Mouse (Mus musculus) natural killer cell, adult 2 months (primary cell): ENCODE results near the gene Camta2.

ENCODE experiments used
- DNase-seq, 2 experiments: peaks; one replicate each; pipeline ENCODE4 v3.0.0; 2022; ENCODE audit warnings: low spot score in 2 of 2

Camta2 gene

DNA sequence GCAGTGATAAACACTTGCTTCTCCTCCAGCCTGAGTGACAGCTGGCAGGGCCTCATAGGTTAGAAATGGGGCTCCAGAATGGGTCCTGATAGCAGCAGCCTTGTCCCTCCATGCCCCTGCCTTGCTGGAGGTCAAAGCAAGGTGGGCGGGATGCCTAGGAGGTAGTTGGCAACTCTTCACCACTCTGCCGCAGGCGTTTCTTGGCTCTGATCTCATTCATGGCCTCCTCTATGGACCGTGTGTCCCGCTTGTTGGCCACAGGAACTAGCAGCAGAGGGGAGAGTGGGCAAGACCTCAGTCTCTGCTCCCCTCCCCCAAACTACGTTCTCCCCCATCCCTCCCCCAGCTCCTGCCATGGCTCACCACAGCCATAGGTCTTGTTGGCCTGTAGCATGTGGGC, 23.9 kb downstream of the Camta2 start:
- DNase-seq: no peak

DNA sequence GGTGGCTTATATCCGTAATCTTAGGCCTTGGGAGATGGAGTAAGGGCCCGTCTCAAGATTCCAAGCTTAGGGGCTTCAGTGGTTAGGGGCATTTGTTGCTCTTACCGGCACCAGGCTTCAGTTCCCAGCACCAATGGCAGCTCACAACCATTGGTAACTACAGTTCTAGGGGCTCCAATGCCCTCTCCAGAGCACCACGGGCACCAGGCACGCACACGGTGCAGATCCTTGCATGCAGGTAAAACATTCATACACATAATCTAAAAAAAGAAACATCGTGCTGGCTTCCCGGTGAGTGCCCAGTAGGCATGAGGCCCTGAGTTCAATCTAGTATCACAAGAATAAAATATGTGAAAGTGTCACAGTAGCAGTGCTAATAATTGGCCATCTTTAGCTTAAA, 24.8 kb downstream of the Camta2 start:
- DNase-seq: no peak

DNA sequence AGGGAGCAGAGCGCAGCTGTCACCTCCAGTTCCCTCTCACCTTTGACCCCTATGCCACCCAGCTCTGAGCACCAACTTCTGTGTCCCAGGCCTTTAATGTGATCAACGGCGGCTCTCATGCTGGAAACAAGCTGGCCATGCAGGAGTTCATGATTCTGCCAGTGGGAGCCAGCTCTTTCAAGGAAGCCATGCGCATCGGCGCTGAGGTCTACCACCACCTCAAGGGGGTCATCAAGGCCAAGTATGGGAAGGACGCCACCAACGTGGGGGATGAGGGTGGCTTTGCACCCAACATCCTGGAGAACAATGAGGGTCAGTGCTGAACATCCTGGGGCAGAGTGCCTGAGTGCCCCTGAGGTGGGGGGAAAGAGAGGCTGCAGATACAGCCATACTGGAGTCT, 27.3 kb downstream of the Camta2 start:
- DNase-seq: no peak

DNA sequence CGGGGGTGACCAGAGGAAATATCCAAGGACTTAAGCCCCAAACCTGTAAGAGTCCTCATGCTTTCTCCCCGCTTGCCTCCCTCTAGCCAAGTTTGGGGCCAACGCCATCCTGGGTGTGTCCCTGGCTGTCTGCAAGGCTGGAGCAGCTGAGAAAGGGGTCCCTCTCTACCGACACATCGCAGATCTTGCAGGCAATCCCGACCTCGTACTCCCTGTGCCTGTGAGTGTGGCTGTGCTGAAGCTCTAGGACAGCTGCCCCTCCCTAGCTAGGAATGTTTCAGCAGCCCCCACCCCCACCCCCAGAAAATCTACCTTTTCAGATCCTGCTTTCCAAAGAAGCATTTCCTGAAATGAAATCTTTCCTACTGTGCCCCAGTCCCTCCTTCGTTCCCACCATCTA, 29.0 kb downstream of the Camta2 start:
- DNase-seq: no peak

DNA sequence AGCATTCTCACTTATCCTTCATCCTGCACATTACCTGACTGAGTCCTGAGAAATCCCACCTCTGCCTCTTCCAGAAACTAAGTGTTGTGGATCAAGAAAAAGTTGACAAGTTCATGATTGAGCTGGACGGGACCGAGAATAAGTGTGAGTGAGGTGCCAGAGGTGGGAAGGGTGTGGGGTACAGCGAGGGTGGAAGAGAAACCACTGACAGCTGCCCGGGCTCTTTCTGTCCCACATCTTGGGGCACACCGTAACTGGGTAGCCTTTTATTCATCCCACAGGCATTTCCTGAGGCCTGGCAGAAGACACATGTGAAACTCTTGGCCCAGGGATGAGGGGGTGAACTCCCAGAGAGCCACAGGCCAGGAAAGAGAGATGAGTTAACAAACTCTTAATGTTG, 29.4 kb downstream of the Camta2 start:
- DNase-seq: no peak

DNA sequence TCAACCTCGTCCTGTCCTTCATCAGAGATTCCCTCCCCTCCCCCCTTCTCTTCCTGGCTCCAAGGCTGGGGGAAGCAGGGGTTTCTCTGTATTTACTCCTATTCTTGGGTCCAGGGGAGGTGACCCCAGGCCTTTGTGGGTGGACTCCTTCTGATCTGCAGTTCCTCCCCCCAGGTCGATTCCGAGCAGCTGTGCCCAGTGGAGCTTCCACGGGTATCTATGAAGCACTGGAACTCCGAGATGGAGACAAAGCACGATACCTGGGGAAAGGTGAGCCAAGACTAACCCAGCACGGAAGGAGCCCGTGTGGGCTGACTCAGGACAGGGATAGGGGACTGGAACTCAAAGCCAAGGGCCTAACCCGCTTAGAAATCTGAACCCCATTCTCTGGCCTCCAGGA, 29.9 kb downstream of the Camta2 start:
- DNase-seq: no peak

DNA sequence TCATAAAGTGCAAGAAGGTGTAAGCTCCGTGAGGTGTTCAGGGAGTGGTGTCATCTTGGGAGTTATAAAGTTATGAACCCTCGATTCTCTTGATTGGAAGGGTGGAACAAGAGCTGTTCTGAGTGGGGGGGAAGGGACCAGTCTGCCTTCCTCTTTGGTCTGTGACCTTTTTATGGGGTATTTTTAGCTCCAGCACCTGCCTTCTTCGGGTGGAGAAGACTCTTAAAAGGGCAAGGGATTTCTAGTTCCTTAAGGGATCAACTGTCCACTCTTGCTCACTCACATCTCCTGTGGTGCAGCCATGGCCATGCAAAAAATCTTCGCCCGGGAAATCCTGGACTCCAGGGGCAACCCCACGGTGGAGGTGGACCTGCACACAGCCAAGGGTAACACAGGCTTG, 30.3 kb downstream of the Camta2 start:
- DNase-seq: no peak

DNA sequence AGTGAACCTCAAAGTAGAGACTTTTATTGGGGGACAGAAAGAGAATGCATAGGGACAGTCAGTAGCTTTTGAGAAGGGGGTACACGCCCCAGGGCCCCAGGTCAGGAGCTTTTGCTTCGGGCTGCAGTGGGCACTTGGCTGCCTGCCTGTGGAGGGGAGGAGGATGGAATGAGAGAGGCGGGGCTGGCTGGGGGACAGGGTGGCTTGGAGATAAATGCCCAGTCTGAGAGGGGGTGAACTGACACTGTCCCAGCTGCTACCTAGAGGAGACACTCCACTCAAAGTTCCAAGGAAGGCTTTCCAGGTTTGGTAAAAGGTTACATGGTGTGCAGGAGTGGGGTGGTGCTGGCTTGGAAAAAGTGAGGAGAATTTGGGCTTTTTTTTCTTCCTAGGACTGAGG, 30.9 kb downstream of the Camta2 start, which contains the start of gene Eno3:
TSS of gene Eno3 (plus strand) at position 239 of the 400 bp plus-strand sequence.
- DNase-seq: no peak

DNA sequence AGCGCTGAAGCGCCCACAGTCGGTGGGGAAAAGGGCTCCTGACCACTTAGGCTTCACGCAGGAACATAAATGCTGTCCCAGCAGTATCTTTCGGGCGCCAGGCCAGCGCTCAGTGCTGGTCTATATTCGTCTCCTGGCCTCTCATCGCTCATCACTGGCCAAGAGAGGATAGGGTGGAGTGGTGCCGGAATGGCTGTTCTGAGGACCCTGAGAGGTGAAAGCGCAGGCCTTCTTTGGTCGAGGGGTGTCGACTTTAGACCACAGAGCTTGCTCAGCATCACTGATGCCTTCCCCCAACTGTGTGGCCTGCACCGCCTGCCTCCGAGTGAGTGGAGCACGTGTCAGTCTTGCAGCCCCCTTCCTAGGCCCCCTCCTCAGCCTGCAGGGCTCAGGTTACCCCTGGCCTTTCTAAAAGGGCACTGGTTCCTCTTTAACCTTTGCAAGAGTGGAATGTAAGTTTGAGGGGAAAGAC, 31.4 kb downstream of the Camta2 start:
- DNase-seq: no peak

DNA sequence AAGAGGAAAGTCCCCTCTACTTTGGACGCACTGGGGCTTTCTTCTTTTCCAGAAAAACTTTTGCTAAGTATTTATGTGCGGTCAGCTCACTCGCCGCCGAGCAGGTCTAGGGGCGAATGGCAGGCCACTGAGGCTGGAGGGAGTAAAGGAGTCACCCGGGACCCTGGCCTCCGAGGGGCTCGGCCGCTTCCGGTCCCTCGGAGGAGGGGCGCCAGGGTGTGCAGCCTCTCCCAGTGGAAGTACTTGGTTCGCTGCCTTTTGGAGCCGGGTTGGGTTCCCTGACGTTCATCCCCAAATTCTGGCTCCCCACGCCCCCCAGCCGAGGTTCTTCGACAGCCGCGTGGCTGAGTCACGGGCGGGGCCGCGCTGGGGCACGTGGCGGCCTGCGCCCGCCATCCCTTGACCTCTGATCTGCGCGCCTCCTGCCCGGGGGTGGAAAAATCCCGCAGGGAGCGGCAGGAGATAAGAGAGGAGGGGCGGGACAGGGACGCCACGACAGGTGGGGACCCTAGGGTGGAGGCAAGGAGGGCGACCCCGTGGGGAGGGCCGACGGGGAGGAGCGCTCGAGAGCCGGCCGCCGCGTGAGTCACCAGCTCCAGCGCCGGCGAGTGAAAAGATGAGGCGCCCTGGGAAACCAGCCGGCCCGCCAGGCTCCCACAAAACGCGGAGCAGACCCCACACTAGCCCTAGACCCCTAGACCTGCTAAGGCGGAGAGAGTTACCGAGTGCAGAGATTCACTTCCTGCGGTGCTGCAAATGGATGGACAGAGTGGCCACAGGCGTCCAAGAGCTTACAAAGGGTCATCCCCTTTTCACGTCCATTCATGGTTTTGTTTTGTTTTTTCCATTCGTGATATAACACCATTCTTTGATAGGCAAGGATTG, 32.1 kb downstream of the Camta2 start:
- peak; percentile 44 to 67 for DNase-seq

DNA sequence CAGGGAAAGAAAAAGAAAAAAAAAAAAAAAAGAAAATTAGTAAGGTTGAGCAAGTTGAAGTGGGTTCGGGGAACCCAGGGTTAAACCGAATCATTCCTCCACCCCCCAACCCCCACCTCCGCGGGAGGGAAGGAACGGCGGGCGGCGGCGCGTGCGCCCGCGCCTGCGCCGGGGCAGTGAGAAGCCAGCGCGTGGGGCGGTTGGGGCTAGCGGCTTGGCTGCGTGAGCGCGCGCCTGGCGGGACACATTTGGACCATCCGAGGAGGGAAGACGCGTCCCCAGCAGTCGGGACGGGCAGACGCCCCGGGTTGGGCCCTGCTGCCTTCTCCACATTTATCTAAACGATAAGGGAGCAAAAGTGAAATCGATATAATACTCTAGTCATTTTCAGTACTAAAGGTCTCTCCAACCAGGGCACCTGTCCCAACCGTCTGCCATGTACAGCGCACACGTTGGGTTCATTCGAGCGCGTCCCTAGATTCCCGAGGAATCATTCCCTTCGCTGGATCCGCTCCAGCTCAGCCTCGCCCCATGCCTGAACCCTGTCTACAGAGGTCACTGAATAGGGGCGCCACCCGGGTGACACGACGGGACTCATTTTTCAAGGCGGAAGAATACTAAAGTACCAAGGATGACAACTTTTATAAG, 32.9 kb downstream of the Camta2 start:
- DNase-seq: peak; percentile 71 to 75

DNA sequence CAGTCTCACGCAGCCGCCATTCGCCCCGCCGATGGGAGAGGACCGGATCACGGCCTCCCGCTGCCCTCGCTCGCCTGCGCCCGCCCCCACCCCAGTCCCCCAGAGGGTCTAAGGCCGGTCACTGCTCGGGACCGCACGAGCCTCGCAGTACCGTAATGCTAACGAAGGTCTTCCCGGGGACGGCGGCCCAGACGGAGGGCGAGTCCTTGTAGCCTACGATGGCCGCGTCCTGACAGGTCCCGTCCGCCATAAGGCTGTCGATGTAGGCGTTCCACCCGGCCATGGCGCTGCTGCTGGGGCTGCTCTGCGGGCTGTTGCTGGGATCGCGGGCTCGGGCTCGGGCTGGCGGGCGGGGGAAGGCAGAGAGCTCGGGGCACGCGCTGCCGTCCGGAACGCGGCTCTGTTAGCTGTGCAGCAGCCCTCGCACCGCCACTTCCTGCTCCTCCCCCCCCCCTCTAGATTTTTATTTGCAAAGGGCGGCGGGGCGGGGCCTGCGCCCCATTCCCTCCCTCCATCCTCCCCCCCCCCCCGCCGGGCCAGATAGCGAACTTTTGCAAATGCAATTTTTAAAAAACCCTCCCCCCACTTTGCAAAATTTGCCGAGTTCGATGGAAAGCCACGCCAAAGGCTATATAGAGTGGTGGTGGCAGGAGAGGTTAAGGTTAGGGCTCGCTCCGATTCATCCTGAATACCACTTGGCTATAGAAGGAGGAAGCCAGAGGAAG, 33.5 kb downstream of the Camta2 start, which contains the start of gene Pfn1:
TSS of gene Pfn1 (minus strand) at position 447 of the 725 bp plus-strand sequence.
- peak; percentile 65 to 81 for DNase-seq

DNA sequence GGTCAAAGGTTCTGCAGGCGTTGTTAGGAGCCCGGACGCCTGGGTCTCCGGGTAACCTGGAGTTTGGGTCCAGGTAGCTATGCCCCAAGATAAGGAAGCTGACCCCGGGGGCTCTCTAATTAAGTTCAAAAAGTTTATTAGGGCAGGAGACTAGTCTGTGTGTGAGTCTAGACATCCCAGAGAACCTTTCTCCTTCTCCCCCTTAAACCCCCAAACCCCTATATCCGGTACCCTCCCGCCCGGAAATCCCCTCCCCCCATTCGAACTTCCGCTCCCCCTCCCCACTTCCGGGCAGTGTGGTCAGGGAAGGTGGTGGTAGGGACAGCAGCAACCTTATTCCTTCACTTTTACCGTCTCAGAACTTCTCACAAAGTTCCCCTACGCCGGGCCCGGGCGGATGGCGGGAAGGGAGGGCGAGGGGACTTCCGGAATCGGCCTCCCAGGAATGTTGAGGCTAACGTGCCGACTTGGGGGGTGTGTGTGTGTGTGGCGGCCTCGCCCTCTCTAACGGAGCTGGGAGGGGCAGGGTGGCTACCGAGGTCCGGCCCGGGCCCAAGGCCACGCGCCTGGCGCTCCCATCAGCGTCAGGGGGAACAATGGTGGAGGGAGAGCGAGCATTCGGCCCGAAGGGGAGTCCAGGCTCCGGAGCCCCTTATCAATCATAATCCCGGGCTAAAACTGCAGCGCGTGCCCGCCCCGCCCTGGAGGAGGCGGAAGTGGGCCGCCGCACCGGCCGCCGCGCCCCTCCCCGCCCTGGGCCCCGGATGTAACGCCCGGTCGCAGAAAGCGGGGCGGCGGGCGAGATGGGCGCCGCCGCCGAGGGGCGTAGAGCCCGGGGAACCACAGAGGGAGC, 34.3 kb downstream of the Camta2 start:
- DNase-seq: peak; percentile 68 to 82

DNA sequence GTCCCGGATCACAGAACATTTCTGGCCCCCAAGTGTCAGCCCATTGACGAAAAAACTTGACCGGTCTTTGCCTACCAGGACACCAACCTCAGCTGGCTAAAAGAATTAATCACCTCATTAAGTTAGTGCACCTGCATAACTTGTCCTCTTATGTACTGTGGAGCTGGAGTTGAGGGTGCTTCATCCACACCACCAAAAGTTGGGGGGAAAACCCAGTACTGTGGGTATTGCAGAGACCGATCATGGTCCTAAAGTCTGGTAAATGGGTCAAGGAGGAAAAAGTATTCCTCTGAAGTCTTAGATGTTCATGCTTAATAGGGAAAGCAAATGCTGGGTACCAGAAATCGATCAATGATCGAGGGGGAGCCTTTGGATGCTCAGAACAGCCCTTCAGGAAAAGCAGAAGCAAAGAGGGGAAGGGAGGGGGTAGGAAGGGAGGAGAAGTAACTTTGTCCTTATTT, 35.0 kb downstream of the Camta2 start:
- peak in 1 of 2 experiments; percentile 29 for DNase-seq

DNA sequence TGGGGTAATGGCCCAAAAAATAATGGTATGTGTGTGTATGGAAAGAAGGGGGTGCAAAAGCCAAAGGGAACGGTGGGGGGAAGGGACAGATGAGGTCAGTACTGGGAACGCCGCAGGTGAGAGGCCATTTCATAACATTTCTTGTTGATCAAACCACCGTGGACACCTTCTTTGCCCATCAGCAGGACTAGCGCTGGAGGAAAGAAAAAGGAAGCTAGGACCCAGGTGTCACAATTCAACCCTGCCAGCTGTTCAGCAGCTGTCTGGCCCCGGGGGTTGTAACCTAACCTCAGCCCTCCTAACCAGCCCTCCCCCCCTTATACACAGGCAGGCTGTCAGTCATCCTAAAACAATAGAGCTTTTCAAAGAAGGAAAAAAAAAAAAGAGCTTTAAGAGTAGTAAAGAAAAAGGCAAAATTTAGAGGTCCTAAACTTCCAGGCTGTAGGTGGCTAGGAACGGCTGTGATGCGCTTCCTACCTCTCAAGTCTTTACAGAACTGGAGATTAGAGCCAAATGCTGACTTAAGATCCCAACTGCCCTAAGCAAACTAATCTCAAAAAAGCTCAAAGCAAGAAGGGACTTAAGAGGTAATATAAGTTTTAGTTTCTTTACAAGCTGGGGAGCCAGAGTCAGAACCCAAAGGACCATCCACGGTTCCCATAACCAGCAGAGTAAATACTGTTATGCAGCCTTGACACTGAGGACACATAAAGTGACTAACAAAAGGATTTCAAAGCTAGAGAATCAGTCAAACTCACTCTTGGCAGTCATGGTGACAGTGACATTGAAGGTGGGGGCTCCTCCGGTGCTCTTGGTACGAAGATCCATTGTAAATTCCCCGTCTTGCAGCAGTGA, 35.6 kb downstream of the Camta2 start:
- peak in 1 of 2 experiments; percentile 40 for DNase-seq

DNA sequence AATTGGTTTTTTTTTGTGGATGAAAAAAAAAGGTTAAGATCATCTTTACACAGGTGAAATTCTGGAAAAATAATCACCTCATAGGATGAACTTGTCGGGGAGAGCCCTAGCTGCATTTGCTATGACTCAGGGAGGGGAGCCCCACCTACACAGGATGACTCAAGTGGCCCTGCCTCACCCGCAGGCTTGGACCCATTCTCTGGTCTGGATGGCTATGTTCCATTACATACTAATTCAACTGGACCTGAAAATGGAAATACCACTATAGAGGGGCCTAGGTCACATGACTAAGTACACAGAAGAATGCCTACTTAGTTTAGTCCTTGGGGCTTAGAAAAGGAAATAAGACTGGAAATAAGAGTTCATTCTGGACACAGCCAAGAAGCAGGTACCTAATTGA, 36.5 kb downstream of the Camta2 start:
- peak; percentile 47 to 59 for DNase-seq

DNA sequence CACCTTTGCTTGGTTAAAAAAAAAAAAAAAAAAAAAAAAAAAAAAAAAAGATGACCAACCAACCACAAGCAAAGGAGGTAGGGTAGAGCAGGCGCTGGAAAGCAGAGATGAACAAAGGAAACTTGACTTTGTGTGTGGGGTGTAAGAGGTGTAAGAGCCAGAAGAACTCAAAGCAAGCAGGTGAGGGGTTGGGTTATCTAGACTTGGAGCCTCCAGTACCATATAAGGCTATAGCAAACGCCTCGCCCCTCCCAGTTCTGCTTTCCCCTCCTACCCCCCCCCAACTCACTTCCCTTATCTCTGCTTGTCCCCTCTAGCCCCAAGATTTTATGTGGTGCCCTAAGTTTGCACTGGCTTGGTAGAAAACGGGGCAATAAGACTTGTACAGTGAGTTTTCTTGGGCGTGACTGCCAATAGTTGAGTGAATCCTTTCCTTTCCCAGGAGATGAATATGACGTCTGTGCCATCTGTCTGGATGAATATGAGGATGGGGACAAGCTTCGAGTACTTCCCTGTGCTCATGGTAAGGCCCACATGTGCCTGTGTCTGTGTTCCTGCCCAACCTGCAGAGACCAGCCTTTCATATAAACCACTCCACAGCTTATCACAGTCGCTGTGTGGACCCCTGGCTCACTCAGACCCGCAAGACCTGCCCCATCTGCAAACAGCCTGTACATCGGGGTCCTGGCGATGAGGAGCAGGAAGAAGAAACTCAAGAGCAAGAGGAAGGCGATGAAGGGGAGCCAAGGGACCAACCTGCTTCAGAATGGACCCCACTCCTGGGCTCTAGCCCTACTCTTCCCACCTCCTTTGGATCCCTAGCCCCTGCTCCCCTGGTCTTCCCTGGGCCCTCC, 37.4 kb downstream of the Camta2 start:
- peak in 1 of 2 experiments; percentile 57 for DNase-seq

DNA sequence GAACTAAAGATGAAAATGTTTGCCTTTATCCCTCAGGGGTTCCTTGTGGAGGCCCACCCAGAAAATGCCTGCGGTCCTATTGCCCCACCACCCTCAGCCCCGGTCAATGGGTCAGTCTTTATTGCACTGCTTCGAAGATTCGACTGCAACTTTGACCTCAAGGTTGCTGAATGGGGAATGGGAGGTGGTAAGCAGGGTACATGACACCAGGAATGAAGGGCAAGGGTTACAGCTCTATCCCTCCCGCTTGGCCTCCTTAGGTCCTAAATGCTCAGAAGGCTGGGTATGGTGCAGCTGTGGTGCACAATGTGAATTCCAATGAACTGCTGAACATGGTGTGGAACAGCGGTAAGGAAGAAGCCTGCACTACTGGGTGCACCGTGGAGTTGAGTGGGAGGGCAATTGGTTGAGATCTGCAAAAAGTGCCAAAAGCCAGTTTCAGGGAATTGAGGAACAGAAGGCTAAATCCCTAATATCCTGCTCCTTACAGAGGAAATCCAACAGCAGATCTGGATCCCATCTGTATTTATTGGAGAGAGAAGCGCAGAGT, 38.6 kb downstream of the Camta2 start:
- DNase-seq: no peak

DNA sequence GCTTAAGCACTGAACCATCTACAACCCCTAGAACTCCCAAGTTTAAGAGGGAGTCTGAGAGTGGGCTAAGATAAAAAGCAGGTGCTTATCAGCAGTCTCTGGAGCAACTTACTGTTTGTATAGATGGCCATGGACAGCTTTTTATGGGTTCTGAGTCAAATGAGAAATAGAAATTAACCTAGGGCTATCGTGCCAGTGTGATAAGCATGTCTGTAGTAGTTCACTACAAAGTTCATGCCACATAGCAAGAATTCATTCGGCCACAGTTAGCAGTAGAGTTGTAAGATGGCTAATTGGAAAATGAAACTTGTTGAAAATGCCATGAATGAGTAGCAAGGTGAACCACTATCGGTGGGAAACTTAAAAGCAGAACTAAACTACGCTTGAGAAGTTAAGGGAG, 39.4 kb downstream of the Camta2 start:
- DNase-seq: peak in 1 of 2 experiments; percentile 21
